Mouse (Mus musculus) lung, postnatal 25 days (tissue): ENCODE data around the gene Lrrc73.

Experiments used
- DNase-seq: peaks from one replicate; pipeline ENCODE4 v3.0.0; 2022; ENCODE audit warnings: low spot score

Lrrc73 gene

DNA sequence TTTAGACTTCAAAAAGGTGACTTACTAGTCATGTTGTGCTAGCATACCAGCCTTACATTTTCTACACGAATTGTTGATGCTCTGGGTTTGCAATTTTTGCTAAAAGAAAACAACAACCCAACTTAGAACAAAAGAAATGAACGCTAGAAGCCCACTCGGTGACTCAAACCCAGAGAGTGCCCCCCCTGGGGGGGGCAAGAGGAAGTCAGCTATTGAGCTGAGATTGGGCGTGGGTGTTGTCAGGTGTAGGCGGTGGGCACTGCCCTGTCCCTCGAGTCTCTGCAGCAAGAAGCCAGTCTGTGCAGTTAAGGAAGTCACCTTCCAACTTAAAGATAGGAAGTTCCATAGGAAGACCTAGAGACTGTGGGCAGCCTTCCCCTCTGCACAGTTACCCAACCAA is 43.3 kb downstream of the Lrrc73 start:
- no peak for DNase-seq

DNA sequence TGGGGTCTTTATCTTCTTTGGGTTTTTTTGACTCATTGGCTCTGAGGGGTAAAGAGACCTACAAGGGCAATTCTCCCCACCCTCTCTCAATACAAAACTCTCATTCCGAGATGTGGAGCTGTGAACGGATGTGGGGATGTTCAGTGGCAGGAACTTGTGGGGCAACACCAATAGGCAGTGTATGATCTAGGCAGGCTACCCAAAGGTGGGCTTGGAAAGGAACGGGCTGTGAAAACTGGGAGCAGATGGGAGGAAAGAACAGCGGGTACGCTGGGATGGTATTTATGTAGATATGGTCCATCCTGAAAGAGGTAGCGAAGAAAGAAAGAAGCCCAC is 43.7 kb downstream of the Lrrc73 start:
- DNase-seq, result no peak

DNA sequence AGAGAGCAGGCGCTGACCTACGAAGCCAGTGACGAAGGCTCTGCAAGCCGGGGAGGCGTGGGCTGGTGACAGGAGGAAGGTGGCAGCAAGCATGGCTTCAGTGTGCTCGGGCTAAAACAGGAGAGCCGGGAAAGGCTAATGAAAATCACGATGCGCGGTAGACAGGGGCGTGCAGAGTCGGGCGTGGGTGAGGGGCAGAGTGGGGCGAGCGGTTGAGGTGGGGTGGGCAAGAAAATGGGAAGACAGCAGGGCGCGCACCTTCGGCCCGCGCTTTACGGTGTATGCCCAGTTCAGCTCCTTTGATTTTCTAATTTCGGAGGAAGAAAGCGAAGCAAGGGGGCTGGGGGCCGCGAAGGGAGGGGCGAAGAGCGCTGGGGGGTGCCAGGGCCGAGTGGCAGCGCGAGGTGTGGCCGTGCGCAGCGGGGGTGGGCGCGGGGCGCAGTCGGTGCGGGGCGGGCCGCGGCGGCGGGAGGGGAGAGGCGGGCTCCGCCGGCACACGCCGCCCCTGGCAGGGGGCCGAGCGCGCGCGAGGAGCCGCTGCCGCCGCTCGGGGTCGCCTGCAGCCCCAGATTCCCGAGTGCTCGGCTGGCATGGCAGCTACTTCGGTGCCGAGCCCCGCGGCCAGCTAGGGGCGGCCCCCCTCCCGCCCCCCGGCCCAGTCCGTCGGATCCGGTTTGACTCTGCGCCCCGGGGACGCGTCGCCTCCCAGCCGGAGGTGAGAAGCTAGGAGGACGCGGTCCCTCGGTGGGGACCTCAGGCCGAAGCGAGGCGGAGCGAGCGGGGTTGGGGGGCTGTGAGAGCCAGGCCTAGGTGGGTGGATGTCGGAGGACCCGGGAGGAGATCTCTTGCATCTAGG is 44.3 kb downstream of the Lrrc73 start, which contains the start of gene Dlk2:
TSS of gene Dlk2 (plus strand) at position 58 of the 856 bp plus-strand sequence.
- DNase-seq, result no peak

DNA sequence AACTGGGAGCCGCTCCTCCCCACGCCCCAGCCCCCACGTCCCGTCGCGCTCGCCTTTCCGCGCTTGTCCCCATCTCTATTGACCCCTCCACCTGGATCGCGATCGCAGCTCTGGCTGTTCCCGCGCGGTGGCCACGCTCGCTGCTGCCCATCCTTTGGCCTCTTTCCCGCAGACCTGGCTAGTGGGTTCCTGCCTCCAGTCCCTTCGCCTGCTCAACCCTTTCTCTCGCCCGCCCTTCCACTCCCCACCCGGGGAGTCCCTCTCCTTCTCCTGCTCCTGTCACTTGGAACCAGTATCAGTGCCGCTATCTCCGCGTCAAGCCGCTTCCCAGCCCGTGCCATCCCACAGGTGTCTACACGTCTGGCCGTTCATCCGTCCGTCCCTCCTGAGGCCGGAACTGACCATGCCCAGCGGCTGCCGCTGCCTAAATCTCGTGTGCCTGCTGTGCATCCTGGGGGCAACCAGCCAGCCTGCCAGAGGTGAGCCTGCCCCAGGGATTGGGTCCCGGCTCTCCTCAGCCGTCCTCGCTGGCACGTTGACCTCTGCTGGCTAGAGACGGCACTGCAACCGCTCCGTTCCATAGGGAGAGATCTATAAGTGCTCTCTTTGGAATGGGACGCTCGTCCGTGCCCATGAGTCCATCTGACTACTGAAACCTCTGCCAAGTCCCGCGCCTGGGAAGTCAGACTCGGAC is 45.0 kb downstream of the Lrrc73 start:
- peak; percentile 82 for DNase-seq

DNA sequence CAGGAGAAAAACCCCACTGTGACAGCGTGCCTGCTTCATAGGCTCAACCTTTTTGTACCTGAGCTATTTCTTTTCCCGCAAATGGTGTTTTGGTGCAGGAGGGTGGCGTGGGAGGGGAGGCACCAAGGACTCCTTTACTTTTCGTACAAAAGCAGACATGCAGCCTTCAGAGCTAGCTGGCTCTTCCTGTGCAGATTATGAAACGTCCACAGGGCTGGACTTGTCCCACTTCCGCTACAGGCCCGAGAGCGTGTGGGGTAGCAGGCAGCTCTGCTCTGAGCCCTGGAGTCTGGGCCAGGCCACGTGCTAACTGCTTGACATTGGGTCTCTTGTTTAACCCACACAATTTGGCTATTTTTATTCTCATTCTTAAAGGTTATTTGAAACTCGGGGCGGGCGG is 48.6 kb downstream of the Lrrc73 start:
- DNase-seq, result no peak

DNA sequence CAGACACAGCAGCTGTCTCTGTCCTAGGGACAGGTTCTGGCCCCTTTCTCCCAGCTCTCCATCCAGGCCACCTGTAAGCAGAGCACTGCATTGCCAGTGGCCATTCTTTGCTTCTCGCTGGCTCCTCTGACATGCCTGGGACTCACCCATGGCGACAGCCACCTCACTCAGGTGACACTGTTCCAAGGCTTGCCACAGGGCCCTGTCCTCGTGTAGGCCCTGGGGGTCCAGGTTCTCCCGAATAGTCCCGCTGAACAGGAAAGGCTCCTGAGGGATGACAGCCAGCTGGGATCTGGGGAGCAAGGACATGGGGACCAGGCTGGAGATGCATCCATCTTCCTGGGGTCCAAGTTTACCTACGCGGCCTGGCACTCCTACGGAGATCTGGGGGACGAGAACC is 50.9 kb downstream of the Lrrc73 start:
- no peak for DNase-seq
